Mouse (Mus musculus) liver, adult 2 months (tissue): ENCODE measurements around the gene Rad51c.

Experiments
- CTCF ChIP-seq: fragments of 200-500 bp; IDR thresholded peaks from 2 replicates; pipeline ENCODE4 v1.5.1; 2011; ENCODE audit warnings: low read depth, low read length, control low read depth
- POLR2A ChIP-seq: fragments of 200-500 bp; IDR thresholded peaks from 2 replicates; pipeline ENCODE4 v1.6.1; 2011; ENCODE audit warnings: low read length, control low read depth; ENCODE audit not compliant: insufficient read depth; ENCODE audit errors: extremely low read depth

DNA sequence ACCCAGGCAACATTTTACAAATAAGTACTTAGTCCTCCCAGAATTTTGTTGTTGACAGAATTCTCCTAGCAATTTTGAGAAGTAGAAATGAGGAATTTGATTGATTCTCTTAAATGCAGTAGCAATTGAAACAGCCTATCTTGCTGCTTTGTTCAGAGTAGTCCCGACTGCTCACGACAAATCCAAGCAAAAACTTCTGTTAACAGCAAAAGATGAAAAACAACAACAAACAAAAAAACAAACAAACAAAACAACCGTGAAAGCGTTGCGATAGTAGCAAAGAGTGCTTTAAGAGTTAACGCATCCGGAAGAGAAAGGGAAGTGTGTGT lies 21.3 kb upstream of the Rad51c start:
- no peak for TF ChIP-seq POLR2A
- no peak for TF ChIP-seq CTCF
